Mouse (Mus musculus) hindbrain, postnatal 0 days (tissue): Measurements from ENCODE around the gene Serpina3m. TPM values are rescaled to one million over a fixed set of nuclear protein-coding genes. Genes with fewer than 3 reads are reported as not detected.
A peak's percentile ranks its signal among the peaks of the same experiment; 100 is the strongest.

ENCODE experiments used
- ATAC-seq: fragments of 200-750 bp; cut with Nextera tagmentation; 2 replicates; pipeline ENCODE4 v1.8.0; 2017; ENCODE audit warnings: mild to moderate bottlenecking, moderate TSS enrichment, moderate library complexity
- DNase-seq: peaks from one replicate; pipeline ENCODE4 v3.0.0-alpha.2; 2015; ENCODE audit warnings: low spot score
- H3K27ac ChIP-seq: fragments of 300-500 bp; sonication (generic); 2 replicates; pipeline ENCODE4 v1.5.1; 2014; ENCODE audit warnings: mild to moderate bottlenecking
- H3K27me3 ChIP-seq: fragments of 300-500 bp; sonication (generic); 2 replicates; pipeline ENCODE4 v1.6.1; 2014; ENCODE audit warnings: low read length, mixed read lengths; ENCODE audit not compliant: insufficient read depth
- H3K36me3 ChIP-seq: fragments of 300-500 bp; sonication (generic); 2 replicates; pipeline ENCODE4 v1.6.1; 2014; ENCODE audit warnings: low read length, mixed read lengths; ENCODE audit not compliant: insufficient read depth
- H3K4me1 ChIP-seq: fragments of 300-500 bp; sonication (generic); 2 replicates; pipeline ENCODE4 v1.6.1; 2014; ENCODE audit warnings: antibody characterized with exemption, low read length, mixed read lengths; ENCODE audit not compliant: insufficient read depth
- H3K4me2 ChIP-seq: fragments of 300-500 bp; sonication (generic); 2 replicates; pipeline ENCODE4 v1.6.1; 2014; ENCODE audit warnings: low read depth, mild to moderate bottlenecking, low read length, moderate library complexity, mixed read lengths
- H3K4me3 ChIP-seq: fragments of 300-500 bp; sonication (generic); 2 replicates; pipeline ENCODE4 v1.5.1; 2014; ENCODE audit warnings: low read length
- H3K9ac ChIP-seq: fragments of 300-500 bp; sonication (generic); replicated peaks from 2 replicates; pipeline ENCODE4 v1.6.1; 2014; ENCODE audit warnings: mild to moderate bottlenecking, low read length, moderate library complexity, mixed read lengths
- H3K9me3 ChIP-seq: fragments of 300-500 bp; sonication (generic); 2 replicates; pipeline ENCODE4 v1.6.1; 2016; ENCODE audit warnings: low read length, mixed read lengths
- CTCF ChIP-seq: IDR thresholded peaks from 2 replicates; pipeline ENCODE4 v1.5.1; 2016; ENCODE audit warnings: antibody characterized with exemption, control low read depth, low read depth
- WGBS: fragments of 180-500 bp; shearing (Covaris S2); extraction: QIAGEN DNeasy Blood & Tissue Kit; methylation state at CpG from one replicate; pipeline ENCODE4 v1.1.7; 2014; 5-methylcytosine and 5-hydroxymethylcytosine counted together
- polyA plus RNA-seq: library from polyadenylated mRNA; unstranded; fragments of >200 nt; fragmentation: Nextera tagmentation; extraction: Ambion mirVana; gene quantifications from 2 replicates; pipeline ENCODE4 v1.2.1, GENCODE M21; 2015
- total RNA-seq: library from RNA; depleted of rRNA; stranded (reverse); fragments of >200 nt; gene quantifications from 2 replicates; pipeline ENCODE4 v1.2.3, GENCODE M21; 2014; rRNA removed

Serpina3m gene
- total and polyA plus RNA-seq, 2 experiments from 2014 or later, result not detected

GRCm38 (mm10) chr12:104433951-104434735 is 95.9 kb downstream of the Serpina3m start:
- WGBS, result 64% methylated on average over 20 of the region's 20 CpGs
- no peak for DNase-seq

GRCm38 (mm10) chr12:104440087-104440760 is 101.9 kb downstream of the Serpina3m start:
- TF ChIP-seq CTCF, result peak; percentile 99
- Histone ChIP-seq H3K9ac (peak overlapping the region; percentile 19; the same call in 1 of the 2 replicates), H3K36me3 (no peaks in the 10 kb centered on the region), H3K4me3 (no peak overlapping the region), H3K27ac (no peak overlapping the region), H3K4me1 (no peaks in the 10 kb centered on the region), H3K27me3 (no peaks in the 10 kb centered on the region), H3K9me3 (no peaks in the 10 kb centered on the region), H3K4me2 (no peak overlapping the region)
- peak; percentile 53; the same call in 1 of the 2 replicates for ATAC-seq
- peak; percentile 88 for DNase-seq
- 14% methylated on average over 22 of the region's 22 CpGs for WGBS

More at GRCm38 (mm10) chr12:104433951-104434735, 95.9 kb downstream of the Serpina3m start:
- no peak overlapping the region for H3K4me2 ChIP-seq
- no peak for TF ChIP-seq CTCF
- no peaks in the 10 kb centered on the region for H3K36me3 ChIP-seq
- H3K9ac ChIP-seq, result no peak overlapping the region
- ATAC-seq, result peak; percentile 41
- H3K27ac ChIP-seq, result no peak overlapping the region
- H3K27me3 ChIP-seq, result no peaks in the 10 kb centered on the region
- no peaks in the 10 kb centered on the region for H3K9me3 ChIP-seq
- H3K4me1 ChIP-seq, result no peaks in the 10 kb centered on the region
- no peak overlapping the region for H3K4me3 ChIP-seq

- Histone ChIP-seq H3K27ac (no peak overlapping the region), H3K4me2 (no peak overlapping the region), H3K9me3 (no peaks in the 10 kb centered on the region), H3K9ac (no peak overlapping the region), H3K4me1 (no peaks in the 10 kb centered on the region), H3K4me3 (no peak overlapping the region), H3K27me3 (no peaks in the 10 kb centered on the region), H3K36me3 (no peaks in the 10 kb centered on the region)
- no peak for DNase-seq
- no peak for ATAC-seq
- no peak for TF ChIP-seq CTCF
- WGBS, result 84% methylated on average over 11 of the region's 11 CpGs
Measured at GRCm38 (mm10) chr12:104443716-104444115, 105.4 kb downstream of the Serpina3m start.

Other genes starting within 250 kb of the Serpina3m start
- 0.21 TPM in 1 of 2 replicates, not detected in the other for gene Serpina5, start 237.4 kb upstream of the Serpina3m start, total RNA-seq
- gene Serpina5, start 237.4 kb upstream of the Serpina3m start, polyA plus RNA-seq, result not detected in 2 replicates
- gene Serpina3a, start 225.8 kb upstream of the Serpina3m start, total RNA-seq, result not detected in 2 replicates
- gene Serpina3a, start 225.8 kb upstream of the Serpina3m start, polyA plus RNA-seq, result not detected in 2 replicates
- not detected in 2 replicates for gene Serpina3b, start 210.5 kb upstream of the Serpina3m start, total RNA-seq
- not detected in 2 replicates for gene Serpina3b, start 210.5 kb upstream of the Serpina3m start, polyA plus RNA-seq
- not detected in 2 replicates for gene Serpina3c, start 184.6 kb upstream of the Serpina3m start, total RNA-seq
- gene Serpina3c, start 184.6 kb upstream of the Serpina3m start, polyA plus RNA-seq, result 0.08 and 0.09 TPM in 2 replicates
- 0.43 TPM in 1 of 2 replicates, not detected in the other for gene Serpina3f, start 123.9 kb upstream of the Serpina3m start, total RNA-seq
- 0.09 TPM in 2 replicates for gene Serpina3f, start 123.9 kb upstream of the Serpina3m start, polyA plus RNA-seq
- gene Serpina3g, start 102.2 kb upstream of the Serpina3m start, total RNA-seq, result 0.68 and 0.78 TPM in 2 replicates
- 1.1 and 1.7 TPM in 2 replicates for gene Serpina3g, start 102.2 kb upstream of the Serpina3m start, polyA plus RNA-seq
- 1.6 TPM in 1 of 2 replicates, not detected in the other for gene Serpina3i, start 75.4 kb upstream of the Serpina3m start, total RNA-seq
- gene Serpina3i, start 75.4 kb upstream of the Serpina3m start, polyA plus RNA-seq, result not detected in 2 replicates
- not detected in 2 replicates for gene Serpina3j, start 23.9 kb upstream of the Serpina3m start, total RNA-seq
- gene Serpina3j, start 23.9 kb upstream of the Serpina3m start, polyA plus RNA-seq, result not detected in 2 replicates
- gene Serpina3k, start within 50 bp of the Serpina3m start, total RNA-seq, result not detected in 2 replicates
- gene Serpina3k, start within 50 bp of the Serpina3m start, polyA plus RNA-seq, result not detected in 2 replicates
- gene Serpina3n, start 68.2 kb downstream of the Serpina3m start, total RNA-seq, result 12.1 and 14.8 TPM in 2 replicates
- gene Serpina3n, start 68.2 kb downstream of the Serpina3m start, polyA plus RNA-seq, result 6.7 and 8.5 TPM in 2 replicates
- not detected in 2 replicates for gene Gsc, start 134.8 kb downstream of the Serpina3m start, total RNA-seq
- not detected in 2 replicates for gene Gsc, start 134.8 kb downstream of the Serpina3m start, polyA plus RNA-seq